Mouse (Mus musculus): Measurements from ENCODE around the gene Hdac2. TPM values are rescaled to one million over a fixed set of nuclear protein-coding genes. Genes with fewer than 3 reads are reported as not detected.
A peak's percentile ranks its signal among the peaks of the same experiment; 100 is the strongest.

Gene Hdac2
- polyA plus RNA-seq, 1 experiment from 2014 or later, result 171 TPM

DNA sequence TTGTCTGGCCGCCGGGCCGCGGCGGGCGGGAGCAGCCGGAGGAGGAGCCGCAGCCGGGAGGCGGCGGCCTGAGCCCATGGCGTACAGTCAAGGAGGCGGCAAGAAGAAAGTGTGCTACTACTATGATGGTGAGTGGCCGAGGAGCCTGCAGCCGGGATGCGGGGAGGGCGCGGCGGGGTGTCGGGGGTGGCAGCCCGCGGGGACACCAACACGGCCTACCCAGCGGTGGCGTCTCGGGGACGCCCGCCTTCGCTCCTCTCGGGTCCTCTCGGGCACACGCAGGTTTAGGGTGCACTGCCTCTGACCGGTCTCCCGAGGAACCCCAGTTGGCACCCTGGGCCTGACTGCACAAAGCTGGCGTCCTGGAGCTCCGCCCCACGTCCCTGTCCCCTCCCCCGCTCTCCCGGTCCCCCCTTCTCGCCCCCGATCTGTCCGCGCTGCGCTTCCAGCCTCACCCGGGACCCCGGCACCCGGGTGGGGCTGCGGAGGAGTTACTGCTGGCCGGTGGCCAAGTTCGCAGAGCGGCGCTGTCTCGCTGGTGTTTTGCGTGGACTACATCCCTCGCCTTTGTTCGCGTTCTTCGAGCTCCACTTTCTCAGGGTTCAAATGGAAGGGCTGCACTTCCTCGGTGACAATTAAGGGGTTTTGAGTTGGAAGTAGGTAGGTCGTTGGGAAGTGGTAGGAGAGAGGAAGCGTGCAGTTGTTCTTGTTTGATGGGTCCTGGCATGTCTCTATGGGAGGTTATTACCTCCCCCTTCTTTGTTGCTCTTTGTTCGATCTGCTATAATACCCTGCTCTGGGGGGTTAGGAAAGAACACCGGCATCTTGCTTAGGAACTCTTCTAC, 554 bp downstream of the Hdac2 start:
- peak overlapping the region; percentile 65 for H3K4me2 ChIP-seq

DNA sequence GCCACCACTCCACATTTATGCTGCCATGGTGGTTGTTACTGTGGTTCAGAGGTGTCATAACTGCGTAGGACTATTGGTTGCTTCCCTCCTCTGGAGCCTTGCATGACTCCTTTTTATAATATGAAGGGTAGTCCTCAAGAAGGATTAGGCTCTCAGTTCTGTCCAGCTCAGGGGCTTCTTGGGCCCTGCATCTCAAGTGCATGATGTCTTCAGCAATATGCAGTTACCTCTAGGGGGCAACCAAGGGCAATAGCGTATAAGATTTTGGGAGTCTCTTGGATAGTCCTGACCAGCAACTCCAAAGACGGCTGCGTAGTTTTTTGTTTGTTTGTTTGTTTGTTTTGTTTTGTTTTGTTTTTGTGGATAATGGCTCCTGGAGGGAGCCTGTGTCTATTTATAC, 7.5 kb downstream of the Hdac2 start:
- Histone ChIP-seq H3K4me1 (ENCODE audit: control insufficient read depth, insufficient read depth, low read length) (peaks cover 2% of the 10 kb centered on the region; the same call in 1 of the 2 replicates), H3K4me3 (ENCODE audit: low read depth, low read length) (no peak overlapping the region), H3K4me2 (no peak overlapping the region), H3K9ac (ENCODE audit: low read depth, low read length) (no peak overlapping the region), H3K9me3 (replicated peaks; ENCODE audit: control insufficient read depth, low read length) (no peaks in the 10 kb centered on the region), H3K27me3 (ENCODE audit: control insufficient read depth, insufficient read depth, low read length) (no peaks in the 10 kb centered on the region), H3K27ac (ENCODE audit: low read depth, low read length) (no peak overlapping the region), H3K36me3 (ENCODE audit: control insufficient read depth, insufficient read depth, low read length) (peaks cover 6% of the 10 kb centered on the region; the same call in 1 of the 2 replicates)
- WGBS (ENCODE audit: insufficient replicate concordance), result 94% methylated on average over 4 of the region's 4 CpGs
- ATAC-seq (replicated peaks; ENCODE audit: insufficient number of reproducible peaks, low FRiP score, low TSS enrichment), result no peak

More for the DNA sequence above, 554 bp downstream of the Hdac2 start:
- H3K27me3 ChIP-seq (ENCODE audit: control insufficient read depth, insufficient read depth, low read length), result no peaks in the 10 kb centered on the region
- H3K4me3 ChIP-seq (ENCODE audit: low read depth, low read length), result peak overlapping the region; percentile 86
- ATAC-seq (replicated peaks; ENCODE audit: insufficient number of reproducible peaks, low FRiP score, low TSS enrichment), result peak; percentile 78
- peak overlapping the region; percentile 98 for H3K9ac ChIP-seq (ENCODE audit: low read depth, low read length)
- H3K4me1 ChIP-seq (ENCODE audit: control insufficient read depth, insufficient read depth, low read length), result peaks cover 11% of the 10 kb centered on the region
- under 1% methylated on average over 52 of the region's 63 CpGs for WGBS (ENCODE audit: insufficient replicate concordance)
- peak overlapping the region; percentile 97 for H3K27ac ChIP-seq (ENCODE audit: low read depth, low read length)
- no peaks in the 10 kb centered on the region; the same call in 1 of the 2 replicates for H3K36me3 ChIP-seq (ENCODE audit: control insufficient read depth, insufficient read depth, low read length)
- H3K9me3 ChIP-seq (replicated peaks; ENCODE audit: control insufficient read depth, low read length), result no peaks in the 10 kb centered on the region

DNA sequence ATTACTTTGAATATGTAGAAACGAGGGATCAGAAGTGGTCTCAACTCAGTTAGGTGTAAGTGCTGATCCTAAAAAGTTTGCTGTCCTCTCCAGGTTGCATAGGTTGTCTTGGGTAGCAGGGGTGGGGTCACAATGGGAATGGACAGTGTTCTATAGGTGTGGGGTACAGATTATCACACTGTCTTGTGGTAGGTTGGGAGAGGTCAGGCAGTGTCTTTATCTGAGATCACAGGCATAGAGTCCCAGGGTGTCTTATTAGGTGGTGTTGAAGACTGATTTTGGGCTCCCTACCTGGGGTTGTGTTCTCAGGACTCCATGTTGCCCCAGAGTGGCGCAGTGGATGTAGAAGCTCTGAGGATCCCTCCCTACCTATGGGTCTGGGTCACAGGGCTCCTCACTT, 17.8 kb downstream of the Hdac2 start:
- 87% methylated on average over 2 of the region's 2 CpGs for WGBS (ENCODE audit: insufficient replicate concordance)
- Histone ChIP-seq H3K4me3 (ENCODE audit: low read depth, low read length) (no peak overlapping the region), H3K36me3 (ENCODE audit: control insufficient read depth, insufficient read depth, low read length) (peaks cover 43% of the 10 kb centered on the region), H3K27me3 (ENCODE audit: control insufficient read depth, insufficient read depth, low read length) (no peaks in the 10 kb centered on the region), H3K4me2 (no peak overlapping the region), H3K9ac (ENCODE audit: low read depth, low read length) (no peak overlapping the region), H3K27ac (ENCODE audit: low read depth, low read length) (no peak overlapping the region), H3K9me3 (replicated peaks; ENCODE audit: control insufficient read depth, low read length) (no peaks in the 10 kb centered on the region), H3K4me1 (ENCODE audit: control insufficient read depth, insufficient read depth, low read length) (no peaks in the 10 kb centered on the region)
- ATAC-seq (replicated peaks; ENCODE audit: insufficient number of reproducible peaks, low FRiP score, low TSS enrichment), result no peak

GRCm38 (mm10) chr10:37000839-37001238, 26.5 kb downstream of the Hdac2 start:
- Histone ChIP-seq H3K4me1 (ENCODE audit: control insufficient read depth, insufficient read depth, low read length) (no peaks in the 10 kb centered on the region), H3K27ac (ENCODE audit: low read depth, low read length) (no peak overlapping the region), H3K4me2 (no peak overlapping the region), H3K27me3 (ENCODE audit: control insufficient read depth, insufficient read depth, low read length) (no peaks in the 10 kb centered on the region), H3K4me3 (ENCODE audit: low read depth, low read length) (no peak overlapping the region), H3K9ac (ENCODE audit: low read depth, low read length) (no peak overlapping the region), H3K9me3 (replicated peaks; ENCODE audit: control insufficient read depth, low read length) (0 out of 2 replicates have a peak, but pooled peaks cover 2% of the 10 kb centered on the region), H3K36me3 (ENCODE audit: control insufficient read depth, insufficient read depth, low read length) (peaks cover 51% of the 10 kb centered on the region)
- ATAC-seq (replicated peaks; ENCODE audit: insufficient number of reproducible peaks, low FRiP score, low TSS enrichment), result no peak
- WGBS (ENCODE audit: insufficient replicate concordance), result 91% methylated on average over 2 of the region's 2 CpGs

DNA sequence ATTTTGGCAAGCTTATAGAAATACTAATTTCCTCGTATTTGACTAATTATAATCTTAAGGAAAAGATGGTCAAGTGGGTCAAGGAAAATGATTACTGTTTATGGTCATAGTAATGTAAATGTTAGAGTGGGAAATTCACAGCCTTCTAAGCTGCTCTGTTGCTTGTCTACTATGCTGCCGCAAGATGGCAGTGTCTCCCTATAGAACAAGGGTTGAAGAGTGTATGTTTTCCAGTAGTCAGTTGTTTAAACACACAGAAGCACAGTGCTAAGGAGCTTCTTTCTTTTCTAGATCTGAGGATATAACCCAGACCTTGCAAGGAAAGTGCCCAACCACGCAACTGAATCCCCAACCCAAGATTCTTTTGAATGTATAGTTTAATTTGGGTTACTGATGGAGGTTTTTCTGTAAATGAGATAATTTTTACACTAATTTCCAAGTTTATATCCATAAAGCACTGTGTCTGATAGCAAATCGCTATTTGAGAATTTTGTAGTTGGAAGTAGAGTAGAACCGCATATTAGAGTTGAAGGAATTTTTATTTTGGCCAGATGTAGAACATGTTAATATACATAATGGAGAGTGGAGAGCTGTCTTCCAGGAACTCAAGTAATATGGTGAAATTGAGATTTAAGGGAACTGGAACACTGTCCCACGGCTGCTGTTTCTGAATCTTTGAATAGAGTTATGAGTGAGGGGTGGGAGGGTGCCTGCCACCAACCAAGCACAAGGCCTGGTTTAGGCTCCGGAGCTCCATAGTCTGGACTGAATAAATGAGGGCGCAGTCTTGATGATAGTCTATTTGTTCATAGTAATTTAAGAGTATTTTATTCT, 40.1 kb downstream of the Hdac2 start:
- H3K27ac ChIP-seq (ENCODE audit: low read depth, low read length), result no peak overlapping the region
- H3K27me3 ChIP-seq (ENCODE audit: control insufficient read depth, insufficient read depth, low read length), result no peaks in the 10 kb centered on the region
- 48% methylated on average over 8 of the region's 8 CpGs for WGBS (ENCODE audit: insufficient replicate concordance)
- no peak overlapping the region for H3K9ac ChIP-seq (ENCODE audit: low read depth, low read length)
- no peak for ATAC-seq (replicated peaks; ENCODE audit: insufficient number of reproducible peaks, low FRiP score, low TSS enrichment)
- H3K4me2 ChIP-seq, result no peak overlapping the region
- no peaks in the 10 kb centered on the region for H3K9me3 ChIP-seq (replicated peaks; ENCODE audit: control insufficient read depth, low read length)
- no peaks in the 10 kb centered on the region for H3K4me1 ChIP-seq (ENCODE audit: control insufficient read depth, insufficient read depth, low read length)
- no peaks in the 10 kb centered on the region for H3K36me3 ChIP-seq (ENCODE audit: control insufficient read depth, insufficient read depth, low read length)
- no peak overlapping the region for H3K4me3 ChIP-seq (ENCODE audit: low read depth, low read length)

DNA sequence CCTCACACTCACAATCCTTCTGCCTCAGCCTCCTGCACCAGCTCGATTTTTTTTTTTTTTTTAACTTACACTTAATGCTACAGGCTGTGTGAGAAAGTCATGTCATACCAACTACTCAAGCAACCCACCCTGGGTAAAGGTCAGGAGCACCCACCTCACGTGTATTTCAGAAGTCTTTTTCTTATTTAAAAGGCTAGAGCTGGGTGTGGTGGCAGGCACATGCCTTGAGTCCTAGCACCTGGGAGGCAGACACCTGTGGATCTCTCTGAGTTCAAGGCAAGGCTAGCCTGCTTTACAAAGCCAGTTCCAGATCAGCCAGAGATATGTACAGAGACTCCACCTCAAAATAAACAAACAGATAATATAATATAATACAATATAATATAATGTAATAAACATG, 41.4 kb downstream of the Hdac2 start:
- Histone ChIP-seq H3K27ac (ENCODE audit: low read depth, low read length) (no peak overlapping the region), H3K4me1 (ENCODE audit: control insufficient read depth, insufficient read depth, low read length) (no peaks in the 10 kb centered on the region), H3K9ac (ENCODE audit: low read depth, low read length) (no peak overlapping the region), H3K4me2 (no peak overlapping the region), H3K4me3 (ENCODE audit: low read depth, low read length) (no peak overlapping the region), H3K36me3 (ENCODE audit: control insufficient read depth, insufficient read depth, low read length) (no peaks in the 10 kb centered on the region), H3K9me3 (replicated peaks; ENCODE audit: control insufficient read depth, low read length) (no peaks in the 10 kb centered on the region), H3K27me3 (ENCODE audit: control insufficient read depth, insufficient read depth, low read length) (no peaks in the 10 kb centered on the region)
- WGBS (ENCODE audit: insufficient replicate concordance), result 48% methylated on average over 2 of the region's 2 CpGs
- no peak for ATAC-seq (replicated peaks; ENCODE audit: insufficient number of reproducible peaks, low FRiP score, low TSS enrichment)

GRCm38 (mm10) chr10:37016200-37016599, 41.9 kb downstream of the Hdac2 start:
- Histone ChIP-seq H3K9me3 (replicated peaks; ENCODE audit: control insufficient read depth, low read length) (no peaks in the 10 kb centered on the region), H3K4me2 (no peak overlapping the region), H3K27ac (ENCODE audit: low read depth, low read length) (no peak overlapping the region), H3K27me3 (ENCODE audit: control insufficient read depth, insufficient read depth, low read length) (no peaks in the 10 kb centered on the region), H3K36me3 (ENCODE audit: control insufficient read depth, insufficient read depth, low read length) (no peaks in the 10 kb centered on the region), H3K9ac (ENCODE audit: low read depth, low read length) (no peak overlapping the region), H3K4me3 (ENCODE audit: low read depth, low read length) (no peak overlapping the region), H3K4me1 (ENCODE audit: control insufficient read depth, insufficient read depth, low read length) (no peaks in the 10 kb centered on the region)
- no peak for ATAC-seq (replicated peaks; ENCODE audit: insufficient number of reproducible peaks, low FRiP score, low TSS enrichment)
- WGBS (ENCODE audit: insufficient replicate concordance), result 49% methylated on average over 2 of the region's 2 CpGs

DNA sequence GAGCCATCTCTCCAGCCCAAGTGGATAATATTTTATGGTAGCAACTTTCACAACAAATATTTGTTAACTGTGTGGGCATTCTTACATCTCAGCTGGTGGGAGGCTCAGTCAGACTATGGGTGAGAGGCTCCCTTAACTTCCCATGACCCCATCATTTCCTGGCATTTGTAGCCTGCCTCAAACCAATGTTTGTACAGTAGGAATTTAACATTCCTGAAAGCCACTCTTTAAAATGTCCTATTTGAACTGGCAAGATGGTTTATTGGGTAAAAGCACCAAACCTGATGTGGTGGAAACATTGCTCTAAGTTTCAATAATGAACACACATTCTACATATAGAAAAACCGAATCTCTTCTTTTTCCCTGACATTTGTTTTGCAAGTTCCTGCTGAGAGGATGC, 50.0 kb downstream of the Hdac2 start:
- Histone ChIP-seq H3K27me3 (ENCODE audit: control insufficient read depth, insufficient read depth, low read length) (no peaks in the 10 kb centered on the region), H3K9me3 (replicated peaks; ENCODE audit: control insufficient read depth, low read length) (no peaks in the 10 kb centered on the region), H3K4me2 (no peak overlapping the region), H3K4me3 (ENCODE audit: low read depth, low read length) (no peak overlapping the region), H3K9ac (ENCODE audit: low read depth, low read length) (no peak overlapping the region), H3K36me3 (ENCODE audit: control insufficient read depth, insufficient read depth, low read length) (no peaks in the 10 kb centered on the region), H3K27ac (ENCODE audit: low read depth, low read length) (no peak overlapping the region), H3K4me1 (ENCODE audit: control insufficient read depth, insufficient read depth, low read length) (no peaks in the 10 kb centered on the region)
- no peak for ATAC-seq (replicated peaks; ENCODE audit: insufficient number of reproducible peaks, low FRiP score, low TSS enrichment)
- WGBS (ENCODE audit: insufficient replicate concordance), result 74% methylated on average over 1 of the region's 1 CpGs

Measured in heart, embryonic 11.5 days (tissue).